Mouse (Mus musculus): ENCODE data around the gene Krt83. TPM values are rescaled to one million over a fixed set of nuclear protein-coding genes. Genes with fewer than 3 reads are reported as not detected.

Krt83 gene
- polyA plus RNA-seq, 1 experiment from 2014 or later, result not detected

Other genes with a start within 250 kb of the Krt83 start
- gene Nr4a1, start 237.2 kb downstream of the Krt83 start, polyA plus RNA-seq (2016; fragmentation: Nextera tagmentation; extraction: Ambion mirVana), result 8.2 and 8.7 TPM in 2 replicates
- 61.7 and 64.5 TPM in 2 replicates for gene Atg101, start 207.2 kb downstream of the Krt83 start, polyA plus RNA-seq (2016; fragmentation: Nextera tagmentation; extraction: Ambion mirVana)
- gene 6030408B16Rik, start 198.3 kb downstream of the Krt83 start, polyA plus RNA-seq (2016; fragmentation: Nextera tagmentation; extraction: Ambion mirVana), result 1.0 and 1.1 TPM in 2 replicates
- 0.35 and 0.45 TPM in 2 replicates for gene Krt80, start 121.3 kb downstream of the Krt83 start, polyA plus RNA-seq (2016; fragmentation: Nextera tagmentation; extraction: Ambion mirVana)
- 14.2 and 15.7 TPM in 2 replicates for gene Krt7, start 80.5 kb downstream of the Krt83 start, polyA plus RNA-seq (2016; fragmentation: Nextera tagmentation; extraction: Ambion mirVana)
- 0.53 and 0.54 TPM in 2 replicates for gene Krt87, start 52.7 kb downstream of the Krt83 start, polyA plus RNA-seq (2016; fragmentation: Nextera tagmentation; extraction: Ambion mirVana)
- not detected in 2 replicates for gene Krt88, start 43.8 kb downstream of the Krt83 start, polyA plus RNA-seq (2016; fragmentation: Nextera tagmentation; extraction: Ambion mirVana)
- gene Krt81, start 27.8 kb downstream of the Krt83 start, polyA plus RNA-seq (2016; fragmentation: Nextera tagmentation; extraction: Ambion mirVana), result not detected in 2 replicates
- not detected in 2 replicates for gene Krt86, start 18.0 kb downstream of the Krt83 start, polyA plus RNA-seq (2016; fragmentation: Nextera tagmentation; extraction: Ambion mirVana)
- not detected in 2 replicates for gene Gm49425, start 25.7 kb upstream of the Krt83 start, polyA plus RNA-seq (2016; fragmentation: Nextera tagmentation; extraction: Ambion mirVana)
- 0.06 TPM in 1 of 2 replicates, not detected in the other for gene Krt84, start 41.3 kb upstream of the Krt83 start, polyA plus RNA-seq (2016; fragmentation: Nextera tagmentation; extraction: Ambion mirVana)
- not detected in 2 replicates for gene Krt82, start 59.2 kb upstream of the Krt83 start, polyA plus RNA-seq (2016; fragmentation: Nextera tagmentation; extraction: Ambion mirVana)
- 0.34 and 0.59 TPM in 2 replicates for gene Krt90, start 71.4 kb upstream of the Krt83 start, polyA plus RNA-seq (2016; fragmentation: Nextera tagmentation; extraction: Ambion mirVana)
- gene Krt75, start 82.4 kb upstream of the Krt83 start, polyA plus RNA-seq (2016; fragmentation: Nextera tagmentation; extraction: Ambion mirVana), result 0.36 and 0.64 TPM in 2 replicates
- not detected in 2 replicates for gene Gm5414, start 136.7 kb upstream of the Krt83 start, polyA plus RNA-seq (2016; fragmentation: Nextera tagmentation; extraction: Ambion mirVana)
- not detected in 2 replicates for gene Gm5478, start 155.9 kb upstream of the Krt83 start, polyA plus RNA-seq (2016; fragmentation: Nextera tagmentation; extraction: Ambion mirVana)
- gene Krt6b, start 188.8 kb upstream of the Krt83 start, polyA plus RNA-seq (2016; fragmentation: Nextera tagmentation; extraction: Ambion mirVana), result not detected in 2 replicates
- 1.4 and 1.6 TPM in 2 replicates for gene Krt6a, start 202.8 kb upstream of the Krt83 start, polyA plus RNA-seq (2016; fragmentation: Nextera tagmentation; extraction: Ambion mirVana)
- gene Krt5, start 221.4 kb upstream of the Krt83 start, polyA plus RNA-seq (2016; fragmentation: Nextera tagmentation; extraction: Ambion mirVana), result 73.2 and 80.6 TPM in 2 replicates

Data from embryonic facial prominence, embryonic 12.5 days (tissue).